Comparison of ENCODE assay signal across 8 mouse cellular contexts in genomic region chr8:105860143-105860981, GRCm38 (mm10). TPM values are rescaled to one million over a fixed set of nuclear protein-coding genes. Genes with fewer than 3 reads are reported as not detected.
DNase-seq lines count a peak whose midpoint lies in the region; ATAC-seq lines count a peak whose summit lies in the region.

Gene Nutf2 (plus strand): TSS chr8:105860580.

- ATAC-seq in megakaryocyte progenitor cell, adult 5-6 weeks (replicated peaks; ENCODE audit: poor library complexity): peak; percentile 84

- peak; percentile 99 for DNase-seq in adipocyte (ENCODE audit: low spot score)
- DNase-seq in embryo, embryonic 10 days (ENCODE audit: low spot score): peak; percentile 100
- DNase-seq in gastrocnemius, postnatal 10 days: peak; percentile 85
- DNase-seq in induced T-regulatory cell, adult 2 months (ENCODE audit: low read depth): peak; percentile 95
- DNase-seq in left cerebral cortex, adult 9 months (ENCODE audit: low spot score in 2 of 2): peak; percentile 95
- DNase-seq in right cerebral cortex, postnatal 14 days: peak; percentile 88
- DNase-seq in urinary bladder, postnatal 36 days (ENCODE audit: low spot score in 2 of 2): peak; percentile 89 to 96

RNA-seq across cellular contexts. Expression of gene Nutf2, which starts in this region (rescaled TPM):
- 10 to 100 TPM; 65.5 to 80.5 TPM for total RNA-seq in gastrocnemius, postnatal 10 days (2021)
- 261 and 316 TPM in 2 replicates for total RNA-seq in megakaryocyte progenitor cell, adult 5-6 weeks (2015)
- 26.3 and 49.1 TPM in 2 replicates for total RNA-seq in megakaryocyte progenitor cell, adult 5-6 weeks (2017)

Comparison
In these comparisons a context has a peak if more than half of its experiments do, and no peak if none do; other contexts are left out.
1. Peak in every context shown above with its lines: DNase-seq and ATAC-seq.